Mouse (Mus musculus): ENCODE measurements around the gene Flt4. TPM values are rescaled to one million over a fixed set of nuclear protein-coding genes. Genes with fewer than 3 reads are reported as not detected.

Flt4 gene
- polyA plus RNA-seq, 1 experiment, result 2.4 TPM

- Histone ChIP-seq H3K27ac (ENCODE audit: insufficient read depth, low read length) (no peak overlapping the region), H3K4me1 (ENCODE audit: control insufficient read depth, insufficient read depth, low read length) (no peaks in the 10 kb centered on the region), H3K4me3 (ENCODE audit: insufficient read depth, low read length) (no peak overlapping the region)
- TF ChIP-seq POLR2A (IDR thresholded peaks at IDR 0.05; ENCODE audit: low read depth, low read length), result no peak
- peak; percentile 72; the same call in 1 of the 2 replicates for TF ChIP-seq CTCF (IDR thresholded peaks at IDR 0.05; ENCODE audit: borderline replicate concordance, insufficient read depth, low read length)
Measured at GRCm38 (mm10) chr11:49636449-49636848, 27.4 kb downstream of the Flt4 start.

DNA sequence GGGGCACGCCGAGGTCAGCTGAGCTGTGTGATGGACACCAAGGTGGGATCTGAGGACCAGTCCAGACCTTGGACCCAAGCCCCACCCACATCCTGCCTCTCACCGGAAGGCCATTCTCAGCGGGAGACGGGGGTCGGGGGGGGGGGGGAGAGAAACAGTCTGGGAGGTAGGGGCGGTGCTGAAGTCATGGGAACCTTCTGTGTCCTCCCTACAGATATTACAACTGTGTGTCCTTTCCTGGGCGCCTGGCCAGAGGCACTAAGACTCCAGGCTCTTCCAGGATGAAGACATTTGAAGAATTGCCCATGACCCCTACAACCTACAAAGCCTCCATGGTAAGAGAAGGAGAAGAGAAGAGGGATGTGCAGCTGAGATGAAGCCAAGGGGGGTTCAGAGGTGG lies 36.6 kb downstream of the Flt4 start:
- Histone ChIP-seq H3K4me3 (ENCODE audit: insufficient read depth, low read length) (no peak overlapping the region), H3K27ac (ENCODE audit: insufficient read depth, low read length) (no peak overlapping the region), H3K4me1 (ENCODE audit: control insufficient read depth, insufficient read depth, low read length) (no peaks in the 10 kb centered on the region)
- TF ChIP-seq POLR2A (IDR thresholded peaks at IDR 0.05; ENCODE audit: low read depth, low read length) (no peak), CTCF (IDR thresholded peaks at IDR 0.05; ENCODE audit: borderline replicate concordance, insufficient read depth, low read length) (no peak)

- H3K4me3 ChIP-seq (ENCODE audit: insufficient read depth, low read length), result no peak overlapping the region
- no peaks in the 10 kb centered on the region for H3K4me1 ChIP-seq (ENCODE audit: control insufficient read depth, insufficient read depth, low read length)
- no peak for TF ChIP-seq CTCF (IDR thresholded peaks at IDR 0.05; ENCODE audit: borderline replicate concordance, insufficient read depth, low read length)
- TF ChIP-seq POLR2A (IDR thresholded peaks at IDR 0.05; ENCODE audit: low read depth, low read length), result no peak
- no peak overlapping the region for H3K27ac ChIP-seq (ENCODE audit: insufficient read depth, low read length)
Measured at GRCm38 (mm10) chr11:49650113-49650993, 41.3 kb downstream of the Flt4 start.

- no peak for TF ChIP-seq CTCF (IDR thresholded peaks at IDR 0.05; ENCODE audit: borderline replicate concordance, insufficient read depth, low read length)
- TF ChIP-seq POLR2A (IDR thresholded peaks at IDR 0.05; ENCODE audit: low read depth, low read length), result no peak
- Histone ChIP-seq H3K4me1 (ENCODE audit: control insufficient read depth, insufficient read depth, low read length) (no peaks in the 10 kb centered on the region), H3K27ac (ENCODE audit: insufficient read depth, low read length) (no peak overlapping the region), H3K4me3 (ENCODE audit: insufficient read depth, low read length) (no peak overlapping the region)
Measured at GRCm38 (mm10) chr11:49650994-49651761, 42.1 kb downstream of the Flt4 start.

DNA sequence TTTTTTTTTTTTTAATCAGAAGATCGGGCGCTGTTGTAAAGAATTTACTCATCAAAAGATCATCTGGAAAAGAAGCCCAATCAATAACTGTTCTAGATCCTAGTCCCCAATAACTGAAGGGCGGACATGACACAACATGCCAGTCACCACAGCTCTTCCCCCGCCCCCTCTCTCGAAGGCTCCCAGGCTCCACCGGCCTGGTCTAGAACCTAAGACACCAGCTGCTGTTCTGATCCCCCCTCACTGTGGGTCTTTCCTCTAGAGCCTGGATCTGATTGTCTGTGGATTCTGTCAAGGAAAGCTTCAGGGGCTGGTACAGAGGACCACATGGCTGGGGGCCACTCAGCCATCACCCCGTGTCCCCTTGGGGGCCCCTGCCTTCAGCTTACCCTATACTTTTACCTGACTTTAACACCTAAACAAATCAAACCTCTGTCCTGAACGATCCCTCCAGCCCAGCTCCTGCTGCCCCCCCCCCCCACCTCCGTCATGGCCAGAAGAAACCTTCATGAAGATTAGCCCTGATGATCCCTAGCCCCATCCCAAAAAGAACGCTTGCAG lies 42.8 kb downstream of the Flt4 start:
- H3K4me1 ChIP-seq (ENCODE audit: control insufficient read depth, insufficient read depth, low read length), result no peaks in the 10 kb centered on the region
- TF ChIP-seq CTCF (IDR thresholded peaks at IDR 0.05; ENCODE audit: borderline replicate concordance, insufficient read depth, low read length), result no peak
- no peak for TF ChIP-seq POLR2A (IDR thresholded peaks at IDR 0.05; ENCODE audit: low read depth, low read length)
- no peak overlapping the region for H3K27ac ChIP-seq (ENCODE audit: insufficient read depth, low read length)
- no peak overlapping the region for H3K4me3 ChIP-seq (ENCODE audit: insufficient read depth, low read length)

- TF ChIP-seq CTCF (IDR thresholded peaks at IDR 0.05; ENCODE audit: borderline replicate concordance, insufficient read depth, low read length), result peak; percentile 43; the same call in 1 of the 2 replicates
- TF ChIP-seq POLR2A (IDR thresholded peaks at IDR 0.05; ENCODE audit: low read depth, low read length), result no peak
- Histone ChIP-seq H3K27ac (ENCODE audit: insufficient read depth, low read length) (no peak overlapping the region), H3K4me3 (ENCODE audit: insufficient read depth, low read length) (no peak overlapping the region), H3K4me1 (ENCODE audit: control insufficient read depth, insufficient read depth, low read length) (no peaks in the 10 kb centered on the region)
Measured at GRCm38 (mm10) chr11:49652401-49653078, 43.5 kb downstream of the Flt4 start.

DNA sequence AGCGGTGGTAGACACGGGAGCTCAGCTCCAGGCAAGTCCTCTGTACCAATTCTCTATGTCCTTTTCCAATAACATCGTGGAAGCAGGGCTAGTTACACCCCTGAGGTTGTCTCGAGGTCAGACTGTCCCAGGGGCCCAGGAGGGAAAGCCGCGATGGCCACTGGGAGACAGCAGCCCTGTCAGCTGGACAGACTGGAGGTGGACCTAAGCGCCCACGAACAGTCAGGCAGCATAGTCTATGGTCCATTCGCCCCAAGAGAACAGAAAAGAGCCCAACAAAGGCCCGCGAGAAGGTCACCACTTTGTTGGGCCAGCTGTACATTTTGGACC lies 44.0 kb downstream of the Flt4 start:
- Histone ChIP-seq H3K4me1 (ENCODE audit: control insufficient read depth, insufficient read depth, low read length) (no peaks in the 10 kb centered on the region), H3K4me3 (ENCODE audit: insufficient read depth, low read length) (no peak overlapping the region), H3K27ac (ENCODE audit: insufficient read depth, low read length) (no peak overlapping the region)
- TF ChIP-seq POLR2A (IDR thresholded peaks at IDR 0.05; ENCODE audit: low read depth, low read length), result no peak
- no peak for TF ChIP-seq CTCF (IDR thresholded peaks at IDR 0.05; ENCODE audit: borderline replicate concordance, insufficient read depth, low read length)

DNA sequence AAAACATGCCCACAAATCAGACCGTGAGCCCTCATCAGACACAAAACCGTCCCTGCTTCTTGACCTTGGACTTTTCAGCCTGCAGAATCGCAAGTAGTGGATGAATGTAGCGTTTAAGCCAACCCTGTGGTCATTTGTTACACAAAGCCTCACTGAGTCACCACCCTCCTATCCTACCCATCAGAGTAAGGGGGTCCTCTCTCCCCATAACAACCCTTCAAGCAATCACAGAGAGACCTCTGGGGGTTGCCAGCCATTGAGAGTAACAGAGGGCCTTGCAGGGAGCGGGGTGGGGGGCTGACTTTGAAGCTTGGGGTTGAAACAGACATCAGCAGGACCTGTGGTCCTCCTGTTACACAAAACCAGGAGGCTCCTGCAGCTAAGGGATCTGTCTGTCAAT lies 45.6 kb downstream of the Flt4 start:
- Histone ChIP-seq H3K4me1 (ENCODE audit: control insufficient read depth, insufficient read depth, low read length) (peaks cover 2% of the 10 kb centered on the region; the same call in 1 of the 2 replicates), H3K27ac (ENCODE audit: insufficient read depth, low read length) (no peak overlapping the region), H3K4me3 (ENCODE audit: insufficient read depth, low read length) (no peak overlapping the region)
- TF ChIP-seq CTCF (IDR thresholded peaks at IDR 0.05; ENCODE audit: borderline replicate concordance, insufficient read depth, low read length), result no peak
- TF ChIP-seq POLR2A (IDR thresholded peaks at IDR 0.05; ENCODE audit: low read depth, low read length), result no peak

- TF ChIP-seq CTCF (IDR thresholded peaks at IDR 0.05; ENCODE audit: borderline replicate concordance, insufficient read depth, low read length), result no peak
- no peak for TF ChIP-seq POLR2A (IDR thresholded peaks at IDR 0.05; ENCODE audit: low read depth, low read length)
- Histone ChIP-seq H3K4me1 (ENCODE audit: control insufficient read depth, insufficient read depth, low read length) (peaks cover 2% of the 10 kb centered on the region; the same call in 1 of the 2 replicates), H3K27ac (ENCODE audit: insufficient read depth, low read length) (no peak overlapping the region), H3K4me3 (ENCODE audit: insufficient read depth, low read length) (no peak overlapping the region)
Measured at GRCm38 (mm10) chr11:49655501-49655900, 46.4 kb downstream of the Flt4 start.

Data from embryonic fibroblast, embryonic 13.5 days (primary cell).